Mouse (Mus musculus): ENCODE measurements around the gene Ano3.

DNA sequence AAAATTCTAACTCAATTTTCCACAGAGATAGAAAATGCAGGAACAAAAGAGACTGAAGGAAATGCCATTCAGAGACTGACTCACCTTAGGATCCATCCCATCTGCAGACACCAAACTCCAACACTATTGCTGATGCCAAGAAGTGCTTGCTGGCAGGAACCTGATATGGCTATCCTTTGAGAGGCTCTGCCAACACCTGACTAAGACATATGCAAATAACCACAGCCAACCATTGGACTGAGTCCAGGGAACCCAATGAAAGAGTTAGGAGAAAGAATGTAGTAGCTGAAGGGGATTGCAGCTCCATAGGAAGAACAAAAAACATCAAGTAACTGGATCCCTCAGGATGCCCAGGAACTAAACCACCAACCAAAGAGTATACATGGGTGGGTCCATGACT is 21.6 kb downstream of the Ano3 start:
- no peak for TF ChIP-seq CTCF (IDR thresholded peaks at IDR 0.05; ENCODE audit: extremely low read depth, insufficient read length, insufficient replicate concordance, low read depth, low read length)
- no peak for TF ChIP-seq POLR2A (IDR thresholded peaks at IDR 0.05; ENCODE audit: low read depth, low read length)
